Mouse (Mus musculus) embryonic fibroblast, embryonic 13.5 days (primary cell): ENCODE results near the gene Rpl12.

ENCODE experiments used
- CTCF ChIP-seq: IDR thresholded peaks from 2 replicates; pipeline ENCODE4 v1.5.1; 2011; ENCODE audit warnings: mild to moderate bottlenecking, control low read depth, low read length, moderate library complexity, borderline replicate concordance; ENCODE audit not compliant: insufficient read depth
- POLR2A ChIP-seq: IDR thresholded peaks from 2 replicates; pipeline ENCODE4 v1.6.1; 2011; ENCODE audit warnings: low read depth, mild to moderate bottlenecking, control low read depth, low read length, moderate library complexity

DNA sequence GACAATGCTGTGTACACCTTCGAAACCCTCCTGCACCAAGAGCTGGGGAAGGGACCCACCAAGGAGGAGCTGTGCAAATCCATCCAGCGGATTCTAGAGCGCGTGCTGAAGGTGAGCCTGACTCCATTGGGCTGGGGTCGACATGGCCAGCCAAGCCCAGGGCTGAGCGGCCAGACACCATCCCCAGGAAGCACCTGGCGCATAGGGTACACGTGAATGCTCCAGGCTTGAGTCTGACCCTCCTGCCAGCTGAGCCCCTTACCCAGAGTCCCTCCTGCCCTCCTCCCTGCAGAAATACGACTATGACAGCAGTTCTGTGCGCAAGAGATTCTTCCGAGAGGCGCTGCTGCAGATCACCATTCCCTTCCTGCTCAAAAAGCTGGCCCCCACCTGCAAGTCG, 38.8 kb upstream of the Rpl12 start:
- TF ChIP-seq CTCF (no peak), POLR2A (no peak)
